Mouse (Mus musculus): ENCODE data around the gene Trpm5. TPM values are rescaled to one million over a fixed set of nuclear protein-coding genes. Genes with fewer than 3 reads are reported as not detected.

The Trpm5 gene
- polyA plus RNA-seq, 1 experiment from 2014 or later = 1.5 TPM

DNA sequence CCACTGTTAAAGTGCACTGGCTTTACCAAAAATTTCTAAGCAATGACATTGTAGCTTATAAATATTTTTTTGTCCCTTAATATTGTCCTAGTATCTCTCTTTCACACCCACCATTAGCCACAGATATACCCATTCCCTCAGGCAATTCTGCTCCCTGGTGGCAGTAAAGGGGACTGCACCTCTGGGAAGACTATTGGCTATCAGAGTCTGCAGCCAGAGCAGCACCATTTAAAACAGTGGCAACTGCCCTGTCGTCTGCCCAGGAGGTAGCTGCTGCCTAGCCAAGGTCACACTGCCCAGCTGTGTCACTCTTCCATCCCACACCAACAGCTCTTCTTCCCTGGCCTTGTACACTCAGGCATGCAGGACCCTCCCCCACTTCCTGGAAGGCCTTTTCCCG is 8.1 kb downstream of the Trpm5 start:
- H3K27ac ChIP-seq (ENCODE audit: low read length) = no peak overlapping the region
- no peaks in the 10 kb centered on the region for H3K36me3 ChIP-seq (ENCODE audit: control insufficient read depth, insufficient read depth, low read length)
- H3K27me3 ChIP-seq (ENCODE audit: control insufficient read depth, insufficient read depth, low read depth, low read length) = no peaks in the 10 kb centered on the region
- H3K4me2 ChIP-seq (ENCODE audit: low read length) = no peak overlapping the region
- 60% methylated on average over 2 of the region's 2 CpGs for WGBS
- H3K4me1 ChIP-seq (ENCODE audit: control insufficient read depth, insufficient read depth, low read length) = no peaks in the 10 kb centered on the region; the same call in 1 of the 2 replicates
- no peak overlapping the region for H3K4me3 ChIP-seq (ENCODE audit: low read depth, low read length)
- H3K9ac ChIP-seq (ENCODE audit: low read depth, low read length) = no peak overlapping the region
- no peak for ATAC-seq
- no peaks in the 10 kb centered on the region for H3K9me3 ChIP-seq (replicated peaks; ENCODE audit: control insufficient read depth, low read length, poor library complexity, severe bottlenecking)

DNA sequence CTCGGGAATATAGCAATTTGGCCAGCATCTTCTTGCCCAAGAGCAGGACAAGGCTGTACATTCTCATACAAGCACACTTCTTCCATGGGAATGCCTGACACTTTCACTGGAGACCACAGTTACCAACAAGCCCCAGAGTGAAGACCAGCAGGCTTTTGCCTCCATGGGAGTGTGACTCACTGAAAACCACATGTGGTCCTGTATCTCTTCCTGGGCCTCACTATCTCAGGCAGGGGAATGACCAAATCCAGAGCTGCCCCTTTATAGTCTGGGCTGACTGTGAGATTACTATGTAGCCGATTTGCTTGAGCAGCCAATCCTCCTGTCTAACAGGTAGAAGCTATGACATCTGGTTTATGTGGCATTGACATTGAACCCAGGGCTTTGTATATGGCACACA is 10.7 kb downstream of the Trpm5 start:
- no peak overlapping the region for H3K4me2 ChIP-seq (ENCODE audit: low read length)
- no peak for ATAC-seq
- WGBS = 72% methylated on average over 2 of the region's 2 CpGs

DNA sequence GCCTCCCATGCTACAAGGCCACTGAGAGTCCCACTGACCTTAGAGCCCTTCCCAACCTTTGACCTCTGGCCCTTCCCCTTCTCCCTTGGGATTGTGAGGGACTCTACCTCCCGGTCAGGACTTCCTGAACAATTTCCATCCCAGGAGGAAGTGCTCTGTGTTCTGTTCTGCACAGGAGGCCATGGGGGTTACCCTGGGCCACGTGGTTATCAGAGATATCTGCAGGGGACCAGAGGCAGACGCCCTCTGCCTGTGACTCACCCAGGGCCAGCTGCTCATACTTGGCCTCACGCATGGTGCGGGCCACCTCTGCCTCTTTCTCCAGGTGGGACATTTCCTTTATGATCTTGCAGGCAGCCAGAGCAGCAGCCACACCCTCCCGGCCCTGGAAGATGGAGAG is 12.4 kb downstream of the Trpm5 start:
- H3K27ac ChIP-seq (ENCODE audit: low read length) = no peak overlapping the region
- H3K4me1 ChIP-seq (ENCODE audit: control insufficient read depth, insufficient read depth, low read length) = no peaks in the 10 kb centered on the region; the same call in 1 of the 2 replicates
- H3K36me3 ChIP-seq (ENCODE audit: control insufficient read depth, insufficient read depth, low read length) = no peaks in the 10 kb centered on the region
- ATAC-seq = no peak
- no peak overlapping the region for H3K4me3 ChIP-seq (ENCODE audit: low read depth, low read length)
- no peaks in the 10 kb centered on the region for H3K9me3 ChIP-seq (replicated peaks; ENCODE audit: control insufficient read depth, low read length, poor library complexity, severe bottlenecking)
- no peaks in the 10 kb centered on the region for H3K27me3 ChIP-seq (ENCODE audit: control insufficient read depth, insufficient read depth, low read depth, low read length)
- no peak overlapping the region for H3K4me2 ChIP-seq (ENCODE audit: low read length)
- WGBS = 73% methylated on average over 6 of the region's 6 CpGs
- H3K9ac ChIP-seq (ENCODE audit: low read depth, low read length) = no peak overlapping the region

More for the DNA sequence above, 10.7 kb downstream of the Trpm5 start:
- no peak overlapping the region for H3K27ac ChIP-seq (ENCODE audit: low read length)
- H3K27me3 ChIP-seq (ENCODE audit: control insufficient read depth, insufficient read depth, low read depth, low read length) = no peaks in the 10 kb centered on the region
- no peaks in the 10 kb centered on the region for H3K9me3 ChIP-seq (replicated peaks; ENCODE audit: control insufficient read depth, low read length, poor library complexity, severe bottlenecking)
- H3K9ac ChIP-seq (ENCODE audit: low read depth, low read length) = no peak overlapping the region
- H3K36me3 ChIP-seq (ENCODE audit: control insufficient read depth, insufficient read depth, low read length) = no peaks in the 10 kb centered on the region
- H3K4me3 ChIP-seq (ENCODE audit: low read depth, low read length) = no peak overlapping the region
- no peaks in the 10 kb centered on the region; the same call in 1 of the 2 replicates for H3K4me1 ChIP-seq (ENCODE audit: control insufficient read depth, insufficient read depth, low read length)

DNA sequence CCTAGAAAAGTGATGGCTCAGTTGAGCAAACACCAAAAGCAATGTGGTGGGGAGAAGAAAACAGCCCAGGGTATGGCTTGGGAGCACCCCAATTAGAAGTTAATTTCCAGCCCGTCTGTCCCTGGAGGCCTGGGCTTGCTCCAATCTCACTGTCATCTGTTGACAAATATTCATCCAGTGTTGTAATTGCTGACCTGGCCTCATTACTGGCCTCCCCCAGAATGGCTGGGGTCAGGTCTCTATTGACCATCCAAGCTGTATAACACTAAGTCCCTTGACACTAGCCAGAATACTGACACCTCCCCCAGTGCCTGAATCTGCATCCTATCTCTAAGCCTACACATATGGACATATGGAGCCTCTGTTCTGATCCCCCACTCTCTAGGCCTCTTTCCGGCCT is 17.1 kb downstream of the Trpm5 start:
- H3K27me3 ChIP-seq (ENCODE audit: control insufficient read depth, insufficient read depth, low read depth, low read length) = no peaks in the 10 kb centered on the region
- H3K4me1 ChIP-seq (ENCODE audit: control insufficient read depth, insufficient read depth, low read length) = no peaks in the 10 kb centered on the region
- no peak for ATAC-seq
- no peaks in the 10 kb centered on the region for H3K9me3 ChIP-seq (replicated peaks; ENCODE audit: control insufficient read depth, low read length, poor library complexity, severe bottlenecking)
- H3K27ac ChIP-seq (ENCODE audit: low read length) = no peak overlapping the region
- H3K4me2 ChIP-seq (ENCODE audit: low read length) = no peak overlapping the region
- 95% methylated on average over 2 of the region's 2 CpGs for WGBS
- no peaks in the 10 kb centered on the region for H3K36me3 ChIP-seq (ENCODE audit: control insufficient read depth, insufficient read depth, low read length)
- H3K4me3 ChIP-seq (ENCODE audit: low read depth, low read length) = no peak overlapping the region
- H3K9ac ChIP-seq (ENCODE audit: low read depth, low read length) = no peak overlapping the region

DNA sequence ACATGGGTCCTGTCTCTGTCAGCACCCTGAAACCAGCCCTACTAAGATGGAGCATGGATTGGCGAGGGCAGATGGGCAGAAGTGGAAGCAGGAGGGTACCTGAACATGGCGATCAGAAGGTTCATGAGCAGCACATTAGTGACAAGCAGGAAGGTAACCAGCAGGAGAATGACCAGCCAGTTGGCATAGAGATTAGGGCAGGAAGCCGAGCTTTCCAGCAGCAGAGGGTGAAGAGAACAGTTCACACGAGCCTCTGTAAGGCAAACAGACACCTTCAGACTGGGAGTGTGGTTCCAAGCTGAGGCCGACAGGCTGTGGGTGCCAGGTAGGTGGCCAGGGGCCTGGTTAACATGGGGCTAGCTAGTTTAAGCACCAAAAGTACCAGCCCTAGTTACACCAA is 19.0 kb downstream of the Trpm5 start:
- Histone ChIP-seq H3K9ac (ENCODE audit: low read depth, low read length) (no peak overlapping the region), H3K9me3 (replicated peaks; ENCODE audit: control insufficient read depth, low read length, poor library complexity, severe bottlenecking) (no peaks in the 10 kb centered on the region), H3K4me3 (ENCODE audit: low read depth, low read length) (no peak overlapping the region), H3K4me2 (ENCODE audit: low read length) (no peak overlapping the region), H3K36me3 (ENCODE audit: control insufficient read depth, insufficient read depth, low read length) (no peaks in the 10 kb centered on the region), H3K4me1 (ENCODE audit: control insufficient read depth, insufficient read depth, low read length) (peaks cover 6% of the 10 kb centered on the region), H3K27me3 (ENCODE audit: control insufficient read depth, insufficient read depth, low read depth, low read length) (no peaks in the 10 kb centered on the region), H3K27ac (ENCODE audit: low read length) (no peak overlapping the region)
- no peak for ATAC-seq
- WGBS = 80% methylated on average over 5 of the region's 5 CpGs

DNA sequence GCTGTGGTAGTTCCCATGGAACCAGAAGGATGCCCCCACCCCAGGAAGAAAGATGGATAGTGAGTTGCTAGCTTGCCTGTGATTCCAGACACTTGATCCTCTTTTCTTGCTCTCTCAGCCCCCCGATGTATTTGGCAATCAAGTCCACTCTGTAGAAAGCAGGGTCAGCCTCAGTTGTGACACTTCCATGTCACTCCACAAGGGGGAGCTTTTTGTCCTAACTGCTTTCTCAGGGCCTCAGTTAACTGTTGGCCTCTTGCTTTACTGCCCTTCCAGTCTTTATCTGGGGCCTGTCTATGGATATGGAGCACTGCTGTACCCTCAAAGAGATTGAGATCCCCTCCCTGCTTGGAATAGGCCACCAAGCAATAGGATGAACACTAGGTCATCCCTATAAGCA is 21.4 kb downstream of the Trpm5 start:
- no peak for ATAC-seq
- Histone ChIP-seq H3K27me3 (ENCODE audit: control insufficient read depth, insufficient read depth, low read depth, low read length) (no peaks in the 10 kb centered on the region), H3K9me3 (replicated peaks; ENCODE audit: control insufficient read depth, low read length, poor library complexity, severe bottlenecking) (no peaks in the 10 kb centered on the region), H3K9ac (ENCODE audit: low read depth, low read length) (no peak overlapping the region), H3K4me2 (ENCODE audit: low read length) (no peak overlapping the region), H3K4me3 (ENCODE audit: low read depth, low read length) (no peak overlapping the region), H3K4me1 (ENCODE audit: control insufficient read depth, insufficient read depth, low read length) (peaks cover 16% of the 10 kb centered on the region), H3K36me3 (ENCODE audit: control insufficient read depth, insufficient read depth, low read length) (no peaks in the 10 kb centered on the region), H3K27ac (ENCODE audit: low read length) (no peak overlapping the region)
- WGBS = 73% methylated on average over 1 of the region's 1 CpGs

DNA sequence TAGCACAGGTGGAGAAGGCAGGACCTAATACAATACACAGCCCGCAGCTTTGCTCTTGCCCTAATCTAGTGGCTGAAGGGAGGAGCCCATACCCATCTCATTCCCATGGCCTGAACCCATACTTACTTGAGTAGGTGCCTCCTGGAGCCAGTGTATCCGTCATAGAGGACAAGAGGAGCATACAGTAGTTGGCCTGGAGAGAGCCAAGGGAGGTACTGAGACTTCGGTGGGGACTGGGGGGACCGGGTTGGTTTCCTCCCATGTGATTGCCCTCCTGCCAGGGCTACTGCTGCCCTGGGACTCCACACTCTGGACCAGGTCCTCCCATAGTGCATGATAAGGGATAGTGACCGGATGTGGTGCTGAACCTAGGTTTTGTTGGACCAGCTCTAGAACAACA is 21.8 kb downstream of the Trpm5 start:
- no peak for ATAC-seq
- no peak overlapping the region for H3K9ac ChIP-seq (ENCODE audit: low read depth, low read length)
- peaks cover 20% of the 10 kb centered on the region for H3K4me1 ChIP-seq (ENCODE audit: control insufficient read depth, insufficient read depth, low read length)
- H3K27ac ChIP-seq (ENCODE audit: low read length) = no peak overlapping the region
- H3K9me3 ChIP-seq (replicated peaks; ENCODE audit: control insufficient read depth, low read length, poor library complexity, severe bottlenecking) = no peaks in the 10 kb centered on the region
- no peaks in the 10 kb centered on the region for H3K27me3 ChIP-seq (ENCODE audit: control insufficient read depth, insufficient read depth, low read depth, low read length)
- no peak overlapping the region for H3K4me3 ChIP-seq (ENCODE audit: low read depth, low read length)
- peaks cover 3% of the 10 kb centered on the region; the same call in 1 of the 2 replicates for H3K36me3 ChIP-seq (ENCODE audit: control insufficient read depth, insufficient read depth, low read length)
- no peak overlapping the region for H3K4me2 ChIP-seq (ENCODE audit: low read length)
- WGBS = 87% methylated on average over 5 of the region's 5 CpGs

DNA sequence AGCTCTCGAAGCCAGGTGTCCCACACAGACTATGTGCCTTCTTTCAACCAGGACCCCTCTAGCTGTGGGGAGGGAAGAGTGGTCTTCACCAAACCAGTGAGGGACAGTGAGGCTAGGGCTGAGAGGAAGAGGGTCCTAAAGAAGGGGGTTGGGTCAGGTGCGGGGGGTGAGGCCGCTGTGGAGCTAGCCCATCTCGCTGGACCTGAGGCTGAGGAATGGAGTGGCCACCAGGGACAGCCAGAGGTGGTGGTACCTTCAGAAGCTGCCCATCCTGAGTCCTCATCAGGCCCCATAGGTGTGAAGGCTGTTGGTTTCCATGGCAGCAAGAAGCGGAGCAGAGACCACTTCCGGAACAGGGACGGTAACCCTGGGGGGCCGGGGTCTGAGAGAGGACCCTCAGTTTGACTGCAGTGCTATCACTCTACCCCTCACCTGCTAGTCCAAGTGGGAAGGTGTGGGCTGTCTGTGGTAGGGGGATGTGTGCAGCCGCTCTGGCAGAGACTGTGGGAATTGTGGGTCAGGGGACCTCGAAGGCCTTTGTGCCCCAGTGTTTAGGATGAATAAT is 23.9 kb downstream of the Trpm5 start:
- no peaks in the 10 kb centered on the region for H3K27me3 ChIP-seq (ENCODE audit: control insufficient read depth, insufficient read depth, low read depth, low read length)
- no peak for ATAC-seq
- peaks cover 20% of the 10 kb centered on the region for H3K4me1 ChIP-seq (ENCODE audit: control insufficient read depth, insufficient read depth, low read length)
- no peak overlapping the region for H3K27ac ChIP-seq (ENCODE audit: low read length)
- H3K4me3 ChIP-seq (ENCODE audit: low read depth, low read length) = peak overlapping the region; percentile 84
- H3K9ac ChIP-seq (ENCODE audit: low read depth, low read length) = peak overlapping the region; percentile 93
- H3K9me3 ChIP-seq (replicated peaks; ENCODE audit: control insufficient read depth, low read length, poor library complexity, severe bottlenecking) = no peaks in the 10 kb centered on the region
- peaks cover 21% of the 10 kb centered on the region for H3K36me3 ChIP-seq (ENCODE audit: control insufficient read depth, insufficient read depth, low read length)
- peak overlapping the region; percentile 99 for H3K4me2 ChIP-seq (ENCODE audit: low read length)
- 89% methylated on average over 10 of the region's 10 CpGs for WGBS

DNA sequence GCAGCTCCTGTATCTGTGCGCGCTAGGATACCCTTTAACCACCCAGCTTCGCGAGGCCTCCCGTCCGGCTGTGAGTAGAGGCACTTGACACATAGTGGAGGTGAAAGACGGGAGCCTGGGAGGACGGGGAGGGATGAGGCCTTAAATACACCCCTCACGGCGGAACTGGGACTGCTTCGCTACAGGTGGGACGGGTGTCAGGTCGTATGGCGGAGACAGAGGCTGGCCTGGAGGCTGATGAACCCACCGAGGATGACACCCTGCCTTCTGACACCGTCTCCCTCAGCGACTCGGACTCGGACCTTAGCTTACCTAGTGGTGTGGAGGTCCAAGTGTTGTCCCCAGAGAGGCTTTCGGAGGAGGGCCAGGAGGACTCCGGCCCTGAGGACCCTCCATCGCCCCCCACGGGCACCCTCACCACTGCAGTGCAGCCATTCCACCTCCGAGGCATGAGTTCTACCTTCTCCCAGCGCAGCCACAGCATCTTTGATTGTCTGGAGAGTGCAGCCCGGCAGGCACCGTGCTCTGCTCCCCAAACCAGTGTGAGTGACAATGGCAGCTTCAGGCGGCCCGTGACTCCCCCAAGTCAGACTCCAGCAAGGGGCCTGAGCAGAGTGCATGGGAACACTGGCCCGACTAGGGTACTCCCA is 24.6 kb downstream of the Trpm5 start:
- Histone ChIP-seq H3K27ac (ENCODE audit: low read length) (peak overlapping the region; percentile 85), H3K27me3 (ENCODE audit: control insufficient read depth, insufficient read depth, low read depth, low read length) (no peaks in the 10 kb centered on the region), H3K9me3 (replicated peaks; ENCODE audit: control insufficient read depth, low read length, poor library complexity, severe bottlenecking) (no peaks in the 10 kb centered on the region), H3K9ac (ENCODE audit: low read depth, low read length) (peak overlapping the region; percentile 93), H3K4me3 (ENCODE audit: low read depth, low read length) (peak overlapping the region; percentile 84), H3K4me1 (ENCODE audit: control insufficient read depth, insufficient read depth, low read length) (peaks cover 20% of the 10 kb centered on the region), H3K36me3 (ENCODE audit: control insufficient read depth, insufficient read depth, low read length) (peaks cover 27% of the 10 kb centered on the region), H3K4me2 (ENCODE audit: low read length) (peak overlapping the region; percentile 99)
- no peak for ATAC-seq
- 14% methylated on average over 30 of the region's 30 CpGs for WGBS

Data from midbrain, embryonic 16.5 days (tissue).